Mouse (Mus musculus) bone marrow, adult 2 months (tissue): ENCODE results near the gene Zfp398. TPM values are rescaled to one million over a fixed set of nuclear protein-coding genes. Genes with fewer than 3 reads are reported as not detected.

ENCODE experiments used
- H3K27ac ChIP-seq: fragments of 200-500 bp; 2 replicates; pipeline ENCODE4 v1.5.1; 2012; ENCODE audit warnings: low read depth, mild to moderate bottlenecking, control low read depth, inconsistent platforms, low read length; ENCODE audit not compliant: control insufficient read depth, poor library complexity, insufficient read depth
- H3K4me1 ChIP-seq: fragments of 200-500 bp; 2 replicates; pipeline ENCODE4 v1.6.1; 2011; ENCODE audit warnings: low read length; ENCODE audit not compliant: control insufficient read depth, insufficient read depth
- H3K4me3 ChIP-seq: fragments of 200-500 bp; replicated peaks from 2 replicates; pipeline ENCODE3; 2011; ENCODE audit warnings: mild to moderate bottlenecking, low read depth, low read length, control low read depth; ENCODE audit not compliant: control insufficient read depth
- CTCF ChIP-seq: fragments of 200-500 bp; IDR thresholded peaks from 2 replicates; pipeline ENCODE4 v1.5.1; 2011; ENCODE audit warnings: low read length, control low read depth; ENCODE audit not compliant: control insufficient read depth, insufficient read depth
- POLR2A ChIP-seq: fragments of 200-500 bp; IDR thresholded peaks from 2 replicates; pipeline ENCODE4 v1.6.1; 2011; ENCODE audit warnings: low read depth, mild to moderate bottlenecking, control low read depth, low read length, borderline replicate concordance; ENCODE audit not compliant: control insufficient read depth
- WGBS: fragments of 180-500 bp; shearing (Covaris S2); methylation state at CpG from one replicate; pipeline ENCODE4 v1.1.7; 2018; 5-methylcytosine and 5-hydroxymethylcytosine counted together
- polyA plus RNA-seq: library from polyadenylated mRNA; stranded (reverse); fragments of >200 nt; gene quantifications from 2 replicates; pipeline ENCODE4 v1.2.4, GENCODE M21; 2011; ENCODE audit warnings: low replicate concordance; ENCODE audit not compliant: missing spikeins, insufficient read depth, insufficient read length

The Zfp398 gene
- polyA plus RNA-seq, 1 experiment = 5.7 TPM

DNA sequence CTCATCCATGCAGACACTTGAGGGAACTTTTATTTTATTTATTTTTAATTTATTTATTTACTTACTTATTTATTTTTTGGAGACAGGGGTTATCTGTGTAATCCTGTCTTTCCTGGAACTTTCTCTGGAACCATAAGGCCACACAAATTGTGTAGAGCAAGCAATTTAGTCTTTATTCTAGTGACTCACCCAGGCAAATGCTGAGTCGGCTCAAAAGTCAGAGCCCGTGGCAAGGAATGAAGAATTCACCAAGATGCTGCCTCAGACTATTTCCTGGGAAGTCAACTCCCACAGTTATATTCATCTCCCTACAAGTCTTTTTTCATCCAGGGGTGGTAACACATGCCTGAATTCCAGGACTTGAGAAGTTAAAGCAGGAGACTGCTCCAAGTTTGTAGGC lies 29.9 kb upstream of the Zfp398 start:
- Histone ChIP-seq H3K27ac (no peak overlapping the region), H3K4me3 (no peak overlapping the region), H3K4me1 (no peaks in the 10 kb centered on the region; the same call in 1 of the 2 replicates)
- WGBS = 74% methylated on average over 2 of the region's 2 CpGs
- TF ChIP-seq CTCF (no peak), POLR2A (no peak)

GRCm38 (mm10) chr6:47807419-47807818 lies 28.0 kb upstream of the Zfp398 start:
- Histone ChIP-seq H3K27ac (no peak overlapping the region), H3K4me3 (no peak overlapping the region), H3K4me1 (peaks cover 1% of the 10 kb centered on the region; the same call in 1 of the 2 replicates)
- WGBS = 68% methylated on average over 2 of the region's 2 CpGs
- TF ChIP-seq CTCF (no peak), POLR2A (no peak)

- TF ChIP-seq CTCF = no peak
- Histone ChIP-seq H3K4me1 (peaks cover 1% of the 10 kb centered on the region; the same call in 1 of the 2 replicates), H3K27ac (no peak overlapping the region), H3K4me3 (no peak overlapping the region)
- WGBS = 74% methylated on average over 5 of the region's 5 CpGs
Measured at GRCm38 (mm10) chr6:47808545-47808944, 26.9 kb upstream of the Zfp398 start.

DNA sequence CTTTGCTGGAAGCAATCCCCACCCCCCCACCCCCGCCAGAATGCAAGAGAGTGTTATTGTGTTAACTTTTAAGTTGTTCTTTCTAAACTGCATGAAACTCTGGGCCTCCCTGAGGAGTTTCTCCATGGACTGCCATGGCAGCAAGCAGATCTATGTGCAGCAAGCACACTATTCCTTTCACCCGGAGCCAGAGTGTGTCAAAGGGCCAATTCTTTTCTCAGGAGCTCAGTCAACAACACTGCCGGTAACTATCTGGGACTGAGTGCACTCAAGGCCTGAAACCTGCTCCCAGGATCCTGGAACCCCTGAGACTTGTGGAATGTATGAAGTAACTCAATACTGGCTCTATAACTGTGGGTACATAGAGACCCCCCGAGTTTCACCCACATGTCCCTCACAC lies 26.4 kb upstream of the Zfp398 start:
- peaks cover 1% of the 10 kb centered on the region; the same call in 1 of the 2 replicates for H3K4me1 ChIP-seq
- H3K4me3 ChIP-seq = no peak overlapping the region
- WGBS = 84% methylated on average over 4 of the region's 4 CpGs
- no peak overlapping the region for H3K27ac ChIP-seq
- TF ChIP-seq POLR2A (no peak), CTCF (no peak)

- H3K27ac ChIP-seq = no peak overlapping the region
- H3K4me1 ChIP-seq = peaks cover 1% of the 10 kb centered on the region; the same call in 1 of the 2 replicates
- TF ChIP-seq POLR2A (no peak), CTCF (no peak)
- WGBS = 42% methylated on average over 2 of the region's 2 CpGs
- no peak overlapping the region for H3K4me3 ChIP-seq
Measured at GRCm38 (mm10) chr6:47810181-47810580, 25.3 kb upstream of the Zfp398 start.

DNA sequence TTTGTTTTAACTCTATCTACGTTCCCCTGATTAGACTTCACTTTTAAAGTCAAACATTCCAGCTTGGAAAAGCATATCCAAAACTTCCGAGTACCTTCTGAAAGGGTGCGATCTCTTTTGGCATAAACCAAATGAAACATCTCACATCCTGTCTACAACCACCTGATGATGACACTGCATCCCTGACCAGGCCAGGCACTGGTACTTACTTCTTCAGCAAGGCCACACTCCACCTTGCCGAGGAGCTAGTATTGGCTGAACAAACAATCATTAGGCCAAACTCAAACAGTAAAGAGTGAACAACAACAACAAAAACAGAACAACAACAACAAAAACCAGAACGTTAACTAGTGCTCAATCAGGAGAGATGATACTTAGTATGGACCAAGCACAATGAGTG lies 24.1 kb upstream of the Zfp398 start:
- Histone ChIP-seq H3K27ac (no peak overlapping the region), H3K4me3 (no peak overlapping the region), H3K4me1 (peaks cover 1% of the 10 kb centered on the region; the same call in 1 of the 2 replicates)
- WGBS = 64% methylated on average over 5 of the region's 5 CpGs
- TF ChIP-seq CTCF (no peak), POLR2A (no peak)

- WGBS = under 1% methylated on average over 17 of the region's 17 CpGs
- TF ChIP-seq POLR2A = no peak
- no peak for TF ChIP-seq CTCF
- Histone ChIP-seq H3K4me1 (peaks cover 1% of the 10 kb centered on the region; the same call in 1 of the 2 replicates), H3K4me3 (peak overlapping the region; percentile 81), H3K27ac (peak overlapping the region; percentile 46; the same call in 1 of the 2 replicates)
Measured at GRCm38 (mm10) chr6:47812271-47812915, 23.1 kb upstream of the Zfp398 start.

DNA sequence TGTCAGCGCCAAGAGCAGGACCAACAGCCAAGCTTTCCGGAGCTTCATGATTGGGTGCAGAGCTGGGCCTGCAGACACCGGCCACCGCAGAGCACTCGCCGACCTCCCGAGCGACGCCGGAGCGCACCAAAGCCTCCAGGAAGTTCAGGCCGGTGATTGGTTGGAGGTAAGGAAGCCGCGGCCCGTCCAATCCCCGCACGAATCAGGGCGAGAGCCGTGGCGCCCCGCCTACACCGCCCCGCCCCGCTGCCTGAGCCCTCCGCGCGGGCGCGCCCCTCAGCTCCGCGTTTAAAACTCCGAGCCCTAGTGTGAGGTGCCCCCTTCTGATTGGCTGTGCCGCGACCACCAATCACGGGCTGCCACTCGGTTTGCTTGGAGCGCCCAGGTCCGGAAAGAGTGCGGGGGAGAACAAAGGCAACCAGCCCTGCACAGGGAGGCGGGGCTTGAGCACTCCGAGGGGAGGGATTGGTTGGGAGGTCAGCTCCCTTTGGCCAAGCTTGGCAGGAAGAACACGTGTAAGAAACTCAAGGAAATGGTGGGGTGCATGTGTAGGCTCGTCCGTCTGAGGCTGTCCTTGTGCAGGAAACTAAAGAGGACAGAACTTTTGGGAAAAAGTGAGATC lies 22.1 kb upstream of the Zfp398 start, which contains the start of gene Pdia4:
Gene Pdia4 (minus strand): TSS at position 174 of the 622 bp plus-strand sequence.
- TF ChIP-seq POLR2A (peak; percentile 87), CTCF (no peak)
- peaks cover 1% of the 10 kb centered on the region; the same call in 1 of the 2 replicates for H3K4me1 ChIP-seq
- peak within 1 kb of the TSS; percentile 81 for H3K4me3 ChIP-seq
- WGBS = under 1% methylated on average over 44 of the region's 44 CpGs
- H3K27ac ChIP-seq = peak within 1 kb of the TSS; percentile 46
